Mouse (Mus musculus) embryonic facial prominence, embryonic 10.5 days (tissue): Measurements from ENCODE around the gene Fam72a. TPM values are rescaled to one million over a fixed set of nuclear protein-coding genes. Genes with fewer than 3 reads are reported as not detected.
A peak's percentile ranks its signal among the peaks of the same experiment; 100 is the strongest.

Source experiments
- DNase-seq: peaks from one replicate; pipeline ENCODE4 v3.0.0-alpha.2; 2017; ENCODE audit warnings: low spot score
- H3K27ac ChIP-seq: fragments of 300-500 bp; sonication (generic); replicated peaks from 2 replicates; pipeline ENCODE4 v1.5.1; 2016; ENCODE audit warnings: mild to moderate bottlenecking
- H3K27me3 ChIP-seq: fragments of 300-500 bp; sonication (generic); replicated peaks from 2 replicates; pipeline ENCODE4 v1.6.1; 2016; ENCODE audit warnings: low read depth, mild to moderate bottlenecking; ENCODE audit not compliant: poor library complexity, severe bottlenecking
- H3K36me3 ChIP-seq: fragments of 300-500 bp; sonication (generic); replicated peaks from 2 replicates; pipeline ENCODE4 v1.6.1; 2016; ENCODE audit warnings: mild to moderate bottlenecking, moderate library complexity
- H3K4me1 ChIP-seq: fragments of 300-500 bp; sonication (generic); 2 replicates; pipeline ENCODE4 v1.6.1; 2016
- H3K4me3 ChIP-seq: fragments of 300-500 bp; sonication (generic); 2 replicates; pipeline ENCODE4 v1.5.1; 2016; ENCODE audit warnings: mild to moderate bottlenecking, moderate library complexity
- H3K9me3 ChIP-seq: fragments of 300-500 bp; sonication (generic); 2 replicates; pipeline ENCODE4 v1.6.1; 2016; ENCODE audit warnings: mild to moderate bottlenecking
- WGBS: fragments of 180-500 bp; shearing (Covaris S2); methylation state at CpG from one replicate; pipeline ENCODE4 v1.1.7; 2016; 5-methylcytosine and 5-hydroxymethylcytosine counted together
- polyA plus RNA-seq: library from polyadenylated mRNA; unstranded; fragments of >200 nt; fragmentation: Nextera tagmentation; extraction: Ambion mirVana; gene quantifications from 2 replicates; pipeline ENCODE4 v1.2.1, GENCODE M21; 2016

Gene Fam72a
- polyA plus RNA-seq: 4.1 and 4.3 TPM in 2 replicates

DNA sequence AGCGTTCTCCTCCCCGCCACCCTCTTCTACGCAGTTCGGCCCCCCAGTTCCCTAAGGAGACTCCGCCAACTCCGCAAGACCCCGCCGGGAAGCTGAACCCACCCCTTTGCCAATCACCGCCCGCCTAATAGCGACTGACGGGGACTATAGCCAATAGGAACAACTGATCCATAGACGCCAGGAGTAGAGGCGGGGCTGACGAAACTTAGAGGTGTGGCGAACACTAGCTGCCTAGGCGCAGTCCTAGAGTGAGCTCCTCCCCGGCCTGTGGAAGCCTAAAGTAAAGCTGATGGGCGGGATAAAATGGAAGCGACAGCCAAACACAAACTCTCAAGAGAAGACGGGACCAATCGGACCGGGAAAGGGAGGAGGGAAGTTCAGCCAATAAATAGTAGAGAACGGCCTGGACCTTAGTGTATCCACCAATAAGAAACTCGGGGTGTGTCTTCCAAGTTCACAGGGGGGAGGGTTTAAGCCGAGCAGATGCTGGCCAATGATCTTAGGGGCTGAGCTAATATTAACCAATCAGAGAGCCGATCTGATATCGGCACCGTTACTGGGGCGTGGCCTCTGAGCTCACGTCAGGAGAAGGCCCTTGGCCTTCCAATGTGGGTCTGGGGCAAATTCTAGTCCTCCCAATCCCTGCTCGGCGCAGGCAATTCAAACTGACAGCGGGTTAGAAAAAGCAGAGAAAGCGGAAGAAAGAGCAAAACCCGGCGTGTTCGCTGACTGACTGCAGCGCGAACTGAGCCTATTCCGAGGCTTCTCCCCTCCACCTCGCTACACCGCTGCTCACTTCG lies at the start of gene Fam72a, which contains the start of gene Srgap2:
Fam72a (plus strand) TSS at position 623 of the 800 bp plus-strand sequence.
Srgap2 (minus strand) TSS at position 72 of the 800 bp plus-strand sequence.
- under 1% methylated on average over 44 of the region's 44 CpGs for WGBS
- Histone ChIP-seq H3K27ac (peak within 1 kb of the TSS; percentile 93), H3K36me3 (peaks cover 7% of the 10 kb centered on the region; the same call in 1 of the 2 replicates), H3K4me3 (peak within 1 kb of the TSS; percentile 91), H3K9me3 (no peaks in the 10 kb centered on the region), H3K27me3 (no peaks in the 10 kb centered on the region), H3K4me1 (peaks cover 66% of the 10 kb centered on the region)
- DNase-seq: peak; percentile 96

- H3K9me3 ChIP-seq: 0 out of 2 replicates have a peak, but pooled peaks cover 8% of the 10 kb centered on the region
- H3K4me1 ChIP-seq: no peaks in the 10 kb centered on the region
- 52% methylated on average over 2 of the region's 2 CpGs for WGBS
- no peak overlapping the region for H3K27ac ChIP-seq
- no peaks in the 10 kb centered on the region for H3K27me3 ChIP-seq
- no peak overlapping the region for H3K4me3 ChIP-seq
- peaks cover 16% of the 10 kb centered on the region; the same call in 1 of the 2 replicates for H3K36me3 ChIP-seq
- DNase-seq: no peak
Measured at GRCm38 (mm10) chr1:131478770-131479305, 48.9 kb upstream of the Fam72a start.

DNA sequence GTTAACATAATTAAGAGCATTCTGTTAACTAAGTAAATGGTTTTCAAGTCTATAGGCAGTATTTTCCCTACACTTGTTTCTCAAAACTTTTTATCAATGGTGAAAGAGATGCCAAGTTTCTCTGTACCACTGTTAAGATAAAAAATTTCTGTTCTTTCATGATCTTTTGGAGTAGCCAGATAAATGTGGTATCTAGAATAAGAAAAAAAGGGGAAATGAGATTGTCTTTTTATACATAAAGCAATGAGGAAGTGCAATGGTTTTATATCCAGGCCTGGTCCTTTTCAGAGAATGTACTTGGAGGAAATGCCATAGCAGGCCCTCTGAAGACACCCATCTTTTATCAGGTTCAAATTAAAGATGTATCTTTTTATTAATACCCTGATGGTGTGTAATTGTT lies 46.3 kb upstream of the Fam72a start:
- no peaks in the 10 kb centered on the region for H3K27me3 ChIP-seq
- no peak overlapping the region for H3K4me3 ChIP-seq
- no peak overlapping the region for H3K27ac ChIP-seq
- H3K9me3 ChIP-seq: 0 out of 2 replicates have a peak, but pooled peaks cover 8% of the 10 kb centered on the region
- H3K36me3 ChIP-seq: peaks cover 16% of the 10 kb centered on the region; the same call in 1 of the 2 replicates
- H3K4me1 ChIP-seq: peaks cover 4% of the 10 kb centered on the region; the same call in 1 of the 2 replicates
- no peak for DNase-seq

DNA sequence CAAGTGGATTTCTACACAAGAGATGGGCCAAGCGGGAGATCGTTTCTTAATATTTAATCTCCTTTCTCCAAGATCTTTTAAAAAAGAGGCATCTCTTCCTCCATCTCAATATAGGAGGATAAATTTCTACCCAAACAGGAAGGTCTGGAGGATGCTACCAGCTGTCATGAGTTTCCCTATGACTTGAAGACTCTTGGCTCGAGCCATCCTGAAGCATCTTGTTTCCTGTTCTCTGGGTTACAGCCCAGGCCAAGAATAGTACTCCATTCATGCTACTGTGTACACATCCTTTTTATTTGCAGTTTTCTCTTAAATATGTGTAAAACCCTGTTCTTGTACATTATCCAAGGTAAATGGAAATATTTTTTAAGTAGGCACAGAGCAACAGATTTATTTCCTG lies 45.5 kb upstream of the Fam72a start:
- no peak overlapping the region for H3K27ac ChIP-seq
- no peak for DNase-seq
- no peak overlapping the region for H3K4me3 ChIP-seq
- 90% methylated on average over 3 of the region's 3 CpGs for WGBS
- H3K9me3 ChIP-seq: 0 out of 2 replicates have a peak, but pooled peaks cover 8% of the 10 kb centered on the region
- H3K27me3 ChIP-seq: no peaks in the 10 kb centered on the region
- H3K36me3 ChIP-seq: peaks cover 16% of the 10 kb centered on the region; the same call in 1 of the 2 replicates
- peaks cover 9% of the 10 kb centered on the region for H3K4me1 ChIP-seq

- Histone ChIP-seq H3K36me3 (no peaks in the 10 kb centered on the region), H3K9me3 (no peaks in the 10 kb centered on the region), H3K27ac (no peak overlapping the region), H3K4me1 (peaks cover 15% of the 10 kb centered on the region), H3K27me3 (no peaks in the 10 kb centered on the region), H3K4me3 (no peak overlapping the region)
- 64% methylated on average over 5 of the region's 5 CpGs for WGBS
- DNase-seq: no peak
Measured at GRCm38 (mm10) chr1:131486094-131486850, 41.4 kb upstream of the Fam72a start.

- H3K27me3 ChIP-seq: no peaks in the 10 kb centered on the region
- H3K27ac ChIP-seq: no peak overlapping the region
- H3K9me3 ChIP-seq: no peaks in the 10 kb centered on the region
- no peak overlapping the region for H3K4me3 ChIP-seq
- WGBS: 90% methylated on average over 3 of the region's 3 CpGs
- DNase-seq: no peak
- no peaks in the 10 kb centered on the region for H3K36me3 ChIP-seq
- H3K4me1 ChIP-seq: peaks cover 18% of the 10 kb centered on the region
Measured at GRCm38 (mm10) chr1:131489312-131489711, 38.4 kb upstream of the Fam72a start.

GRCm38 (mm10) chr1:131491579-131491978 lies 36.1 kb upstream of the Fam72a start:
- no peak for DNase-seq
- no peaks in the 10 kb centered on the region for H3K36me3 ChIP-seq
- no peak overlapping the region for H3K4me3 ChIP-seq
- WGBS: 69% methylated on average over 4 of the region's 4 CpGs
- no peaks in the 10 kb centered on the region for H3K9me3 ChIP-seq
- H3K27ac ChIP-seq: no peak overlapping the region
- no peaks in the 10 kb centered on the region for H3K27me3 ChIP-seq
- H3K4me1 ChIP-seq: peaks cover 14% of the 10 kb centered on the region

GRCm38 (mm10) chr1:131492360-131492759 lies 35.3 kb upstream of the Fam72a start:
- Histone ChIP-seq H3K4me3 (no peak overlapping the region), H3K4me1 (peaks cover 8% of the 10 kb centered on the region), H3K27ac (no peak overlapping the region), H3K36me3 (no peaks in the 10 kb centered on the region), H3K27me3 (no peaks in the 10 kb centered on the region), H3K9me3 (no peaks in the 10 kb centered on the region)
- no peak for DNase-seq
- 73% methylated on average over 2 of the region's 2 CpGs for WGBS

DNA sequence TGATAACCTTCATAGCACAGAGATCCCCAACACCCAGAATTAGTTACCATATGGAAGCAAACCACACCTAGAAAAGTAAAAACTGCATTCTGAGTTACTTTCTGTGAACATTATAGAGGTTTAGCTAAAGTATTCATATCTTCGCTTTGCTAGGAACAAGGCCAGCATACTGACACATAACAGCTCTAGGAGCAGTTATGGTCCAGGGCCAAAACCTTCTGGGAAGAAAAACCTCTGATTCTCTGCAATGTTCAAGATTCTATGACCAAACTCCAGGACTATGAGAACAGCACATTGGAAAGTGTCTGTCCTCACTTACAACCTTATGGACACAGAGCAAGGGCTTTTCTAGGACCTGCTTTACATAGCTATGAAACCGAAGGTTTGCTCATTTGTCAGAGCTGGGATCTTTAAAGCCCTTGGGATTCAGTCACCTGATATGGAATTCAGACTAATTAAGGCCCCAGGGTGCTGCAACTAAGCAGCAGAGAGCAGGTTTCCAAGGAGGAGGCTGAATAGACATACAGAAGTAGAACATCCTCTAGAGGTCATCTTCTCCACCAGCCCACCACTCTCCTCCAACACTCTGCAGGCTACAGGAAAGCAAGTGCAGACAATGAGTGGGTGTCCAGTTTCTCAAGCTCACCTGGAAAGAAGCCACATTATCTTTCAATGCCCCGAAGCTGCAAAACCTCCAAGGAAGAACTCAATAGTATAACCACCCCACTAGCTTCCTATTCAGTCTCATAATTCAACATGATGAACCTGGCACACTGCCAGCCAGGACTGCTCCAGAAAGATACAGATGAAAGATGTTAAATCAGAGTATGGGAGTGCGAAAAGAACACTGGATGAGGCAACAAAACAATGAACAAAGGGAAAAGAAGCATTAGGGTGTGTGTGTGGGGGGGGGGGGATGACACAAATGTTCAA lies 33.5 kb upstream of the Fam72a start:
- no peak overlapping the region for H3K4me3 ChIP-seq
- H3K9me3 ChIP-seq: no peaks in the 10 kb centered on the region
- 93% methylated on average over 4 of the region's 4 CpGs for WGBS
- H3K4me1 ChIP-seq: peaks cover 3% of the 10 kb centered on the region; the same call in 1 of the 2 replicates
- no peak overlapping the region for H3K27ac ChIP-seq
- H3K36me3 ChIP-seq: no peaks in the 10 kb centered on the region
- no peaks in the 10 kb centered on the region for H3K27me3 ChIP-seq
- no peak for DNase-seq

- no peak for DNase-seq
- H3K9me3 ChIP-seq: no peaks in the 10 kb centered on the region
Measured at GRCm38 (mm10) chr1:131498231-131498630, 29.5 kb upstream of the Fam72a start.

GRCm38 (mm10) chr1:131501681-131502080 lies 26.0 kb upstream of the Fam72a start:
- no peaks in the 10 kb centered on the region; the same call in 1 of the 2 replicates for H3K36me3 ChIP-seq
- DNase-seq: no peak
- 87% methylated on average over 1 of the region's 1 CpGs for WGBS
- H3K27ac ChIP-seq: no peak overlapping the region
- no peaks in the 10 kb centered on the region for H3K9me3 ChIP-seq
- H3K4me3 ChIP-seq: no peak overlapping the region
- no peaks in the 10 kb centered on the region for H3K4me1 ChIP-seq
- no peaks in the 10 kb centered on the region for H3K27me3 ChIP-seq

More at GRCm38 (mm10) chr1:131498231-131498630, 29.5 kb upstream of the Fam72a start:
- no peak overlapping the region for H3K4me3 ChIP-seq
- WGBS: 94% methylated on average over 1 of the region's 1 CpGs
- no peaks in the 10 kb centered on the region for H3K27me3 ChIP-seq
- no peaks in the 10 kb centered on the region for H3K4me1 ChIP-seq
- no peak overlapping the region for H3K27ac ChIP-seq
- H3K36me3 ChIP-seq: no peaks in the 10 kb centered on the region
